ENCODE assay signal across 37 mouse cellular contexts in the genomic region with DNA sequence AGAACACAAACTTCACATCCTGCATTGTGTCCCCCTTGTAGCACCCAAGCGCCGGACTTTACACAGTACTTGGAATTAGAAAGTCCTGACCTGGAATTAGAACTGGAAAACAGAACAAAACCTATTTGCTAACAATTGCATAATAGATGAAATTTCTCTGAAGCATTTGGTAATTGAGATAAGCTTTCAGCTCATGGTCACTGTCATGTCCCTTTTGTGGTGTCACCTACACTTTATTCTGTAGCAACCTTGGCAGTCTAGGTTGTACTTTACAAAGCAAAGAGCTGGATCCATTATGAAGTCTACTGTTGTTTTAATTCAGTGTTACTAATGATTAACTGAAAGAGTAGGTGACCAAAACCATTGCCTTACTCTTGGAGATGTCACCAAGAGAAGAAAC. TPM values are rescaled to one million over a fixed set of nuclear protein-coding genes. Genes with fewer than 3 reads are reported as not detected.
"Had no signal": no experiment of that assay in that cellular context is flagged by ENCODE, and none has a peak within 500 bp of the region (broad histone marks: within the 10 kb centered on the region; RNA-seq: fewer than 3 reads in every experiment).

No protein-coding gene starts in this region.

- H3K4me3 ChIP-seq: gastrocnemius, adult 2 months; heart, embryonic 10.5 days; heart, embryonic 12.5 days; hindbrain, embryonic 10.5 days; hindbrain, embryonic 12.5 days; intestine, embryonic 15.5 days; layer of hippocampus, adult 2 months; limb, embryonic 13.5 days; limb, embryonic 15.5 days had no signal

- H3K27ac ChIP-seq: gastrocnemius, adult 2 months; heart, embryonic 10.5 days; hindbrain, embryonic 10.5 days; hindbrain, embryonic 12.5 days; hindbrain, embryonic 14.5 days; intestine, embryonic 15.5 days; layer of hippocampus, adult 2 months; limb, embryonic 13.5 days; limb, embryonic 15.5 days had no signal

- DNase-seq: gastrocnemius, adult 2 months; gastrocnemius, postnatal 10 days; gastrocnemius, postnatal 25 days; heart, adult 18-20 months; heart, postnatal 10 days; heart, postnatal 4 days; kidney, adult 18-20 months; kidney, adult 8-10 months; kidney, postnatal 10 days; kidney, postnatal 25 days; kidney, postnatal 4 days; left cerebral cortex, postnatal 4 days had no signal

- H3K27me3 ChIP-seq: heart, embryonic 12.5 days; hindbrain, embryonic 12.5 days; intestine, embryonic 15.5 days; limb, embryonic 13.5 days; limb, embryonic 15.5 days had no signal

- H3K9me3 ChIP-seq: heart, embryonic 10.5 days; heart, embryonic 12.5 days; hindbrain, embryonic 10.5 days; hindbrain, embryonic 12.5 days; intestine, embryonic 15.5 days; limb, embryonic 13.5 days; limb, embryonic 15.5 days had no signal

- H3K4me1 ChIP-seq: heart, embryonic 12.5 days; intestine, embryonic 15.5 days; limb, embryonic 13.5 days; limb, embryonic 15.5 days had no signal

- H3K9ac ChIP-seq: heart, embryonic 12.5 days; hindbrain, embryonic 12.5 days; hindbrain, embryonic 14.5 days; intestine, embryonic 15.5 days; limb, embryonic 13.5 days; limb, embryonic 15.5 days had no signal

- ATAC-seq: hindbrain, embryonic 16.5 days; inflammation-experienced regulatory T-cells, adult 6 months; intestine, embryonic 15.5 days; intestine, postnatal 0 days had no signal

- H3K36me3 ChIP-seq: heart, embryonic 10.5 days; heart, embryonic 12.5 days; hindbrain, embryonic 10.5 days; hindbrain, embryonic 12.5 days; intestine, embryonic 15.5 days; limb, embryonic 13.5 days; limb, embryonic 15.5 days had no signal

- H3K4me2 ChIP-seq: heart, embryonic 12.5 days; hindbrain, embryonic 12.5 days; hindbrain, embryonic 14.5 days; intestine, embryonic 15.5 days; limb, embryonic 13.5 days; limb, embryonic 15.5 days had no signal

RNA-seq across cellular contexts. Expression of gene Adh7, which starts 9.5 kb away (rescaled TPM):
- total RNA-seq: granulocyte monocyte progenitor cell, adult 5-6 weeks; heart, postnatal 4 days; left cerebral cortex, postnatal 25 days had no signal
- polyA plus RNA-seq: heart, embryonic 12.5 days; heart, embryonic 14.5 days; inflammation-experienced regulatory T-cells, adult 6 months; limb, embryonic 11.5 days had no signal

RNA-seq across cellular contexts. Expression of gene 4930579F01Rik, which starts 33.5 kb away (rescaled TPM):
- total RNA-seq: gastrocnemius, adult 2 months; gastrocnemius, postnatal 10 days; gastrocnemius, postnatal 25 days; gastrocnemius, postnatal 4 days; granulocyte monocyte progenitor cell, adult 5-6 weeks; heart, adult 18-20 months; heart, adult 8-10 months; heart, postnatal 10 days; heart, postnatal 25 days; heart, postnatal 4 days; layer of hippocampus, adult 2 months; layer of hippocampus, postnatal 10 days; layer of hippocampus, postnatal 25 days; left cerebral cortex, adult 8-10 months; left cerebral cortex, postnatal 10 days; left cerebral cortex, postnatal 25 days; left cerebral cortex, postnatal 4 days had no signal
- polyA plus RNA-seq: frontal cortex, adult 2 months; heart, embryonic 10.5 days; heart, embryonic 12.5 days; heart, embryonic 14.5 days; heart, embryonic 16.5 days; hindbrain, embryonic 10.5 days; hindbrain, embryonic 12.5 days; hindbrain, embryonic 14.5 days; hindbrain, embryonic 16.5 days; inflammation-experienced regulatory T-cells, adult 6 months; limb, embryonic 11.5 days; limb, embryonic 15.5 days had no signal

RNA-seq across cellular contexts. Expression of gene Adh1, which starts 33.7 kb away (rescaled TPM):
- total RNA-seq: granulocyte monocyte progenitor cell, adult 5-6 weeks had no signal
